Mouse (Mus musculus): ENCODE measurements around the gene Gm38392.

Gene Gm38392

DNA sequence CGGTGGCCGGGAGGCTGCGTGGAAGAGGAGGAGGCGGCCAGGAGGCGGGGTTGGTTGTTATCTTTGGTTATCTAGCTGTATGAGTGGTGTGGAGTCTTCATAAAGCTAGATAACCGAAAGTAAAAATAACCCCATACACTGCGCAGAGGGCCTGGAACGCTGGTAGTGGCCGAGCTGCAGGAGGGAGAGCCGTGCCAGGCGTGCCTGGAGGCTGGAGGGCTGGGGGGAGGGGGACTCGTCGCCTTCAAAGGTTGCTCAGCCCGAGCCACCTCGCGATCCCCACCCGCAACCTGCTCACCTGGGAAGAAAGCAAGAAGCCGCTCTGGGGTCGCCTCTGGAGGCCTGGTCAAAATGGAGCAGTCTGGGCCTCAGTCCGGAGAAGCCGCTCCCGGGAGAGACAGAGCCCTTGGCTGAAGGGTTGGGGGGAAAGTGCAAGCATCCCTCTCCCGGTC is 71.4 kb downstream of the Gm38392 start:
- no peak for DNase-seq (ENCODE audit: low read depth, low spot score)

DNA sequence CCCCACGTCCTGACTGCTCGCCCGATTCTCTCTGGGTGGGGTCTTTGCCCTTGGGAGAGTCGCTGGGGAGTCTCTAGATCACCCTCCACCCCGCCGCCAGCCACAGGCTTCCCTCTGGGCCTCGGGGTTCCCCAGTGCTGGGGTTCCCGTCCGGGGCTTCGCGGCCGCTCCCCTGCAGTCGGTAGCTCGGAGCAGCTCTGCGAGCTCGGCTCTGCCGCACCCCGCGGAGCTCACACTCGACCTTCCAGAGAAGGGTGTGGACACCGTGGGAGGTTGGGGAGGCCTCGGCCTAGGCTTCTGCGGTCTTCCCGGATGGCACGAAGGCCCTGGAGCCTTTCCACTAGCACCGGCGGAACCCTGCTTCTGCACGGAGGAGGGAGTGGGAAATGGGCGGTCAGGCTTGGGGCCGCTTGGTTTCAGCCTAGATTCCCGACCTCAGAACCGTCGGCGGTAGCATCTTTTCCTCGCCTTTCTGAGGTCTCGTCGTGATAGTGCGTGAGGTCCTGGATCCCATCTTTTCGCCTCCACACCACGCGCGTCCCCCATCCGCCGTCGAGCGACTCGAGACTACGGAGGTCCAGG is 71.9 kb downstream of the Gm38392 start:
- no peak for DNase-seq (ENCODE audit: low read depth, low spot score)

DNA sequence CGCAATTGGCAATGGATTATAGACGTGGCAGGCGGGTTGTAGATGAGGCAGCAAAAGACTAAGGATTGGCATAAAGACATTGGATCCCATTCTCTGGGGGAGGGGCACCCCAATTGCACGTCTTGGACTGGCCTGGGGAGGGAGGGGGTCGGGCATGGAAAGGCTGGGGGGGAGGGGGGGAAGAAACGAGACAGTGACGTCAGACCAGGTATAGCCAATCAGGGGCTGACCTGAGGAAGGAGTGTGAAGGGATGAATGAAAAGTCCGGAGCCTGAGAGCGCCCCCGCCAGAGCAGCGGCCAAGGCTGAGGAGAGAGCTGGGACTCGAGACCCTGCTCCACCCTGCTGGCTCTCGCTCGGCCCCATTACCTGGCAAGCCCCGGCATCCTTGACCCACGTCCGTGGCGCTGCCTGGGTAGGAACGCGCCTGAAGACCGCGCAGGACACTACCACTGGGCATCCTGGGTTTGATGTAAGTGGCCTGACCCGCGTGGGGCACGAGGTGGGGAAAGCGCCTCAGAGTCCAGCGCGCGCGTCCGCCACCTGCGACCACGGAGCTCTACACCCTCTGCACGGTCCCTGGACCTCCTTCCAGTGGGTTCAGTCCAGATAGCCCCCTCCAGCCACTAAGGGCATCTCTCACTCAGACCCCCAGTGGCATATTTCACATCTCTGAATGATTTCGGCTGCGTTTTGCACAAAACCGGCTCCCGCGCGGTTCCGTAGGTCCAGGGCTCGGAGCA is 72.6 kb downstream of the Gm38392 start:
- DNase-seq (ENCODE audit: low read depth, low spot score), result no peak

DNA sequence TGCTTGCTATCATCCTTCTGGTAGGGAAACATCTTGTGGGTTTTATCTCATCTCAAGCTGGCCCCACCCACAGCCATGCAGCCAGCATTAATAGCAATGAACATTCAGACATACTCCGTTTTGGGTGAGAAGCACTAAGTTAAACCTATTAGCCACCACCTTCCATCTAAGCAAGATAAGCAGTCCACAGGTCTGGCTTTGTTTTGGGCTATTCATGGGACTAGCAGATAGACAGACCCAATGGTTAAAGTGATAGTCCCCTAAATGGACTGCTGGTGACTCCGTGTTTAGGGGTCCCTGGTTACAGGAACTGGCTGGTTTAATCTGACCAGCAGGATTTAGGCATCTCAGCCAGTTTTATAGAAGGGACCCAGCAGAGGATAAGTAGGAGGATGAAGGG is 74.0 kb downstream of the Gm38392 start:
- DNase-seq (ENCODE audit: low read depth, low spot score), result no peak

DNA sequence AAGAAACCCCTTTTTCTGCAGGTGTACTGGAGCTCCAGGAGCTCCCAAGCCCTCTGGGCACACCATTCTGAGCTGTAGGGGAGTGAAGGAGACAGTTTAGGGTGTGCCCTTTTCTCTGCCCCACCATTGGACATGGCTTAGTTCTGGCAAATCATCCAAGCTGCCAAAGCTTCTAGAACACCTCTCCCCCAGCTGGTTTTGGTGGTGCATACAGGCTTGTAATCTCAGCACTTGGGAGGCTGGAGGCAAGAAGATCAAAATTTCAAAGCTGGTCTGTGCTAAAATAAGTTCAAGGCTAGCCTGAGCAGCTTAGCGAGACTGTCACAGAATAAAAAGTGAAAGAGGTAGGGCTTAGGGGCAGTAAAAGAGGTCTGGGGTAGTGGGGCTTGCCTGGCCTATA is 74.7 kb downstream of the Gm38392 start:
- no peak for DNase-seq (ENCODE audit: low read depth, low spot score)

DNA sequence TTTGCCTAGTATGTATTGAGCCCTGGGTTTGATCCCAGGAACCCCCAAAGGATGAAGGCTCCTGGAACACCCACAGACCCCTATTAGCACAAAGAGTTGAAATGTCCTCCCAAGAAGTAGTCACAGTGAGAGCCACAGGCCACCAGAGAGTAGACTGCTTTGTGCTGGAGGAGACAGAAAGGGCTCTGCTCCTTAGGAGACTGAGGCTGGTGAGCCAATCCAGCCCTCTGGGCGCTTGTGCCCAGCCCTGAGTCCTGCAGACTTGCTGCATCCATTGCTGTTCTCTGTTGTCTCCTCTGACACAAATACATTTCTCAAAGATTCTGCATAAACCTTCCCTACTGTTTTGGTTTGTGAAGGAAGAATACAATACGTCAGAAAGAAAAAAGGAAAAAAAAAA is 76.1 kb downstream of the Gm38392 start:
- DNase-seq (ENCODE audit: low read depth, low spot score), result no peak

DNA sequence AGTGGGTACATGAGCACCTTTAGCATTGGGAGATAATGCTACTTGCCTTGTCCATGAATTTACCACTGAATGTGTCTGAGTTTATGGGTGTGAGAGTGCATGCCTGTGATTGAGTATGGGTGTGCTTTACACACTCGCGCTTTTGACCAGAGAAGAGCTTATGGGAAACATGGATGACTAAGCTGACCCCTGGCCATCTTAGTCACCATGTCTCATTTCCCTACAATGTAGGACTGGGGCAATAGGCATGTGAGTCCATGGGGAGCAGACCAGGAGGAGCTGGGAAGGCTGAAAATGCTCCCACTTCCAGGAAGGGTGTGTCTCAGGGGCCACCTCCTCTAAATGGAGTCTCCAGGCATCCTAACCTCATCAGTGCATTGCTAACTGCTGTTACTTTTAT is 76.9 kb downstream of the Gm38392 start:
- DNase-seq (ENCODE audit: low read depth, low spot score), result no peak

DNA sequence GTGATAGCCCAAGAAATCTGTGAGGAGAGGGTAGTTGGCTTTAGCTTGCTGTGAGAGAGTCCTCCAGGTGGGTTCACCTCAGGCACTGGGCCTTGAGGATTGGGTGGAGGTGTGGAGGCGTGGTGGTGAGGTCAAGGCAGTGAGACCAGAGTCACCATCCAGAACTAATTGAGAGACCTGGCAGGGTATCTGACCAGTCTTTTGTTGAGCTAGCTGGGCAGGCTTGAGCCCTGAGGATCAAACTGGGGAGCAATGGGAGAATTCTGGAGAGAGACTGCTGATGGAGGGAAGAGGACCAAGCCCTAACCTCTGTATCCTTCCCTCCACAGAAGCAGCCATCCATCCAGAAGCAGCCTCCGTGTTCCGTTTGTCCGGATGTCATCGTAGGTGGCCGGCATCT is 77.7 kb downstream of the Gm38392 start:
- DNase-seq (ENCODE audit: low read depth, low spot score), result no peak

DNA sequence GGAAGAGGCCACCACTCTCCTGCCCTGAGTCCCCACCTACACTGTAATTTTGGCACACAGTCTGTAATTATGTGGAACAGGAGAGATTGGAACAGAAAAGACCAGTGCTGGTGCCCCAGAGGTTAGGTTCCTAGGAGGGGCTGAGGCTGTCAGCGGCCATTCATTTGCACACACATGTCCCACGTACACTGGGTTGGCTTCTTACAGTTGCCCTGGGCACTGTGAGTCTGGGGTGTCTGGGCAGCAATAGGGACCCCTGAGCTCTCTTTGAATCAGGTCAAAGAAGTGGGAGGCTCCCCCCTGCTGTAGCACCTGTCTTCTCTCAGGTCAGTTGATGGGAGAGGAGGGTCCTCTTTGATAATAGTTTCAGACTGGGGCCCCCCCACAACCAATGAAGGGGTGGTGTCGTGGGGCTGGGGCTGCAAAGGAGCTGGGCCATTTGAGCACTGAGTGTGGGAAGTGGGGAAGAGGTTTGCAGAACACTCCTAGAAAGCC is 78.7 kb downstream of the Gm38392 start:
- no peak for DNase-seq (ENCODE audit: low read depth, low spot score)

DNA sequence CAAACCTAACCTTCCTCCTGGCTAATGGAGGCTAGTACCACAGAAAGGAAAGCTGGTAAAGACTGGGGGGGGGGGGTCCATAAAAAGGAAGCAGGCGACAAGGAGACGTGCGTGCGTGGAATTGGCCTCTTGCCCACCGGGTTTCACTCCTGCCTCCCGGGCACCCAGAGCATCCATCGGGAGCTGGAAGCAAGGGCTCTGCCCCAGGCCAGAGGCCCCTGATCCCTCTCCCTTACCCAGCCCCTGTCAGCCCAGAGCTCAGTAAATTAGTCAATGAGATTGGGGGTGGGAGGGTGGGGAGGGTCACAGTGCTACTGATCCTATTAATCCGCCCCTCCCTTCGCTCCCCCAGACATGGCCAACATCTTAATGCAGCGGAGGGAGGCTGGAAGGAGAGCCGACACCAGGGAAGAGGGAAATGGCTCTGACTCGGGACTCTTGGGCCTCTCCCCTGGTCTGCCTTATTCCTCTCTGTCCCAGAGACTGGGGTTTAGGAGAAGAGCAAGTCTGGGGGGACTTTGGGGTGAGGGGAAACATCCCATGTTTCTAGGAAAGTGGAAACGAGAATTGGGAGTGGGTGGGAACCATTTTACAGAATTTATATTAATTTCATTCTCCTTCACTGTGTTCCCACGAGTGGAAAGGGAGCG is 79.4 kb downstream of the Gm38392 start:
- DNase-seq (ENCODE audit: low read depth, low spot score), result no peak

DNA sequence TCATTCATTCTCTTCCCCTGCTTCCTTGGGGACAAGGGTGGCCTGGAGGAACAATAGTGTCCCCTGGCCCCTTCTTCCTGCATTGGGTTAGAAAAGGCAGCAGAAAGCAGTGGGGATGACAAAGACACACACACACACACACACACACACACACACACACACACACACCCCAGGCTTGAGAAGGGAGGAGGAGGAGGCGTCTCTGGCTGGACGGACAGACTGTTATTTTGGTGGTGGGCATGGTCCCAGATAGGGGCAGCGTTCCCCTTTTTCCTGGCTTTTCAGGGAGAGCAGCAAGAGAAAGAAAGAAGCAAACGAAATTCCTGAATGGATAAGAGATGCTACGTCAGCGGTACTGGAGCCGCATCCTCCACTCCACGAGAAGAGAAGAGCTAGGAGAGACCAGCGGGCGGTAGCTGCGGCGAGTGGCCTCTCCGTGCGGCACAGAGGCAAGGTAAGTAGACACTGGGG is 80.1 kb downstream of the Gm38392 start:
- DNase-seq (ENCODE audit: low read depth, low spot score), result no peak

DNA sequence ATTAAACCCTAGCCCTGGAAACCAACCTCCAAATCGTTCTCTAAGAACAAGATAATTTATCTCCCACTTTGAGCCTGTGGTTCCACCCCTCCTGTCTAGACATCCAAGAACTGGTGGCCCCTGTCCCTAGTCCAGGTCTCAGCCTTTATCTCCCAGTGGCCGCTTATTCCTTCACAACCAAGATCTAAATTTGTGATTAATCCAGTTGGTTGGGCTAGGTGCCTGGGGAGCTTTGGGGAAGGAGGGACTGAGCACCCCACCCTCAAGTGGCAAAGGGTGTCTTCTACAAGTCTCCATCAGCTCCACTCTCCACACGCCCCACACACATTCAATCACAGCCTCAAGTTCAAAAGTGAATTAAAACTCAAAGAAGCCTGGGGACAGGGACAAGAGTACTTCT is 80.5 kb downstream of the Gm38392 start:
- no peak for DNase-seq (ENCODE audit: low read depth, low spot score)

DNA sequence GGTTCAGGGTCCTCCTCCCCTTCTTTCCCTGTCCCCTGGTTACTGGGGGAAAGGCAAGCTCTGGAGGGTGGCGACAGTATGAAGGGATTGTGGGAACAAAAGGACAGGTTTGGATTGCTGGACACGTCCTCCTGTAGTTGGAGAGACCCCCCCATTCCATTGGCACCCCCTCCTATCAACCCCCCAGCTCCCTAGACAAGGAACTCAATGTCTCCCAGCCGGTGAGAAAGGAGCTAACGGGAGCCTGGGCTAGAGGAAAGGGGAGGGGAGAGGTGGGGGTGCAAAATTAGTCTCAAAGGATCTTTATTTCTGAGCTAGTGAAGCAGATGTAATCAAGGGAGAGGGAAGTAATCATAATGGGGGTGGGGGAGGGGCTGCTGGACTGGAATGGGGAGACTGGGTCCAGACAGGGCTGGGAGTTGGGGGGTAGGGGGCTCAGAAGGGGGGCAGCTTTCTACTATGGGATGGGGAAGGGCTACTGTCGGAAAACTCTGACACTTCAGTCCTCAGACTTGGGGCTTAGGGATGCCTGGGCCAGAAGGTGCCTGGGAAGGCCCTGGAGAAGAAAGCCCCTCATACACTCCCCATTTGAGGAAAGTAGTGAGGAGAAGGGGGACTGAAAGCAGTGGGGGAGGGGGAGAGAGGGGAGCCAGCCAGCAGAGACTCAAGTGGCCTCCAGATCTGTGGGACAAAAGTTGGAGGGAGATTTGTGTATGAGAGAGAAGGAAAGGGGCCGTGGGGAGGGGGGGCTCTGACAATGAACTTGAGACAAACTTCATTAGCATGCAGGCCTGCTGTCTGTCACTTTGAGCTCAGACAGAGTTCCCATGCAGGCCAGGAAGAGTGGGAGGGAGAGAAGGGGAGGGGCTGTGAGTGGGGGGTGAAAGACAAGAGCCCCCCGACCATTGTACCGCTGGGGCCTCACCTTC is 81.2 kb downstream of the Gm38392 start:
- DNase-seq (ENCODE audit: low read depth, low spot score), result no peak

DNA sequence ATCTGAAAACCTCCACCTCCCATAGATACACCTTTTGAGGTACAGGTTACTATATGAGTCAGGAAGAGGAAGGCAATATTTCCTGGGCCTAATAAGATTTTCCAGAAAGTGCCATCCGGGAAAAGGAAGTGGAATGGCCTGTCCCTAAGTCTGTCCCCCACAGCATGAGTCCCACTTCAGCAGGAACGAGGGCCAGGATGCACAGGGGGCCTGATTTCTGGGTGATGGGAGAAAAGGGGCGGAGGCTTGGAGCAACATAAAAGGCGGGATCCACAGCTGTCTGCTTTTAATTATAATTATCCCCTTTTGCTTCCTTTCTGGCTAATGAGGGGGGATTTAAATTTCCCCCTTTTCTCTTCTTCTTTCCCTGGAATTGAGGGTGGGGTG is 81.8 kb downstream of the Gm38392 start:
- no peak for DNase-seq (ENCODE audit: low read depth, low spot score)

DNA sequence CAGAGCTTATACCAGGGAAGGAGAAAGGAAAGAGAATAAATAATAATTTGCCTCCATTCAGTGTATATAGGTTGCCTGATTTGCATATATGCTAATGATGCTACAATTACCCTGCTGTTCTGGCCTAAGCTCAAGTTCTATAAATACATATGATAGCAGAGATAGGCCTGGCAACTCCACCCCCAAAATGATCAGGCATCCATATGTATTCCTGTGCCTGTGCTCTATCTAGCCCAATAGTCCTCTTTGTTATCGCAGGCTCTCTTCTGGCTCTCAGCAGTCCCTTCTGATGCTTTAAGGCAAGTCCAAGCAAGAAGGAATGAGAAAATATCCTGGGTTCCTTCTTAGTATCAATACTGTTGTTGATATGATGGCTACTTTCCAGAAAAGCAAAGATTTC is 82.3 kb downstream of the Gm38392 start:
- DNase-seq (ENCODE audit: low read depth, low spot score), result no peak

DNA sequence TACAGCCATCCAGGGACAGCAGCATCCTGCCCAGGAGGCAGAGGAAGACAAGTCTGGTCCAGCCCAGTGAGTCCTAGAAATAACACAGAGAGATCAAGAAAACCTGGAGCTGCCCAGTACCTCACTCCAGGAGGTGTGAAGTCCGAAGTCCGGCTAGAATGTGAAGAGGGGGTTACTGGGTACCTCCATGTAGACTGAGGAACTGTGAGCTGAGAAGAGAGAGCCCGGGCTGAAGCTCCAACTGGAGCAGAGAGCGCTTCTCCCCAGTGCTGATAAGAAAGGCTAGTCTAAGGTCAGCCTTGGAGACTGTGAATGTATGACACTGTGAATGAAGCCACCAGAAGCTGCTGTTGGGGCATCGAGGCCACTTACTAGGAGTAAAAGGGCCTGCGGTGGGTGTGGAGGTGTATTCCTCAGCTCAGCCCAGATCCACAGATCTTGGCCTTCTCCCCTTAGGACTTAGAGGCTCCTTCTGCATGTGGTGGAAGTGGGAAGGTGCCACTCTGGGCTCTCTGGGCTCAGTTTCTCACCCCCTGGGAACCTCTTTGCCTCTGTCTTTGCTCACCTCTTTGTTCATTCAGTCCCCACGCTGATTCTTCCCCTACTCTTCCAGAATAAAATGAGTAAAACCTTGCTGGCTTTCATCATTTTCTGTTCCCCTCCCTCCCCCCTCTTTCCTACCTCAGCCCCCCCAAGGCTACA is 82.9 kb downstream of the Gm38392 start:
- DNase-seq (ENCODE audit: low read depth, low spot score), result no peak

DNA sequence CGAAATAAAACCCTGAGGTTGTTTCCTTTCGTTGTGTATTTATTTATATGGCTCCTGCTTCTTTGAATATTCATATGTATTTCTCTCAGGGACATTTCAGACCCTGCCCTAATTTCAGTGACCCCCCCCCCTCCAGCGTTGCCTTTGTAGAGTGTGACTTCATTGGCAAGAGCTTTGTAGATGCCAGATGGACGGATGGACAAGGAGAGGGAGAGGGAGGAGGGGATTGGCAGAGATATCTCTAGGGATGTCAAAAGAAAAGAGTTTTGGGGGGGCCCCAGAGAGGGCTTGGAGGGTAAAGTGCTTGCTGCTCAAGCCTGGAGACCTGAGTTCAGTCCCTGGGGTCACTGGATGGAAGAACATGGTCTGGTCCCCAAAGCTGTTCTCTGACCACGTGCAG is 83.6 kb downstream of the Gm38392 start:
- DNase-seq (ENCODE audit: low read depth, low spot score), result no peak

DNA sequence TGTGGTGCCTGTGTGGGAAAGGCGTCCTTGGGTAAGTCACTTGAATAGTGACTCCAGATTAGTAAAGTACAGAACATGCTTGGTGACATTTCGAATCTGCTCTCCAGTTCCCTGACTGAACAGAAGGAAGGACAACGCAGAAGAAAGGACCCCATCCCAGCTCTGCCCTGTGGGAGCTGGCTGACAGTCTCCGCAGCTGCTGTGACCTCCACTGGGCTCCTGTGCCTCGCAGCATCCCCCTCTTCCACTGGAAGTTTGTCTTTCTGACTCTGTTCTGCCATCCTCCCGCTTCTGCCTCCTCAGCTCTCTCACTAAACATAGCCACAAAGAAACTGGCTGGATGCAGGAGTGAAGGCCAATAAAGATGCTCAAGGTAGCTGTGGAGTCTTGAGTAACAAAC is 84.0 kb downstream of the Gm38392 start:
- DNase-seq (ENCODE audit: low read depth, low spot score), result no peak

DNA sequence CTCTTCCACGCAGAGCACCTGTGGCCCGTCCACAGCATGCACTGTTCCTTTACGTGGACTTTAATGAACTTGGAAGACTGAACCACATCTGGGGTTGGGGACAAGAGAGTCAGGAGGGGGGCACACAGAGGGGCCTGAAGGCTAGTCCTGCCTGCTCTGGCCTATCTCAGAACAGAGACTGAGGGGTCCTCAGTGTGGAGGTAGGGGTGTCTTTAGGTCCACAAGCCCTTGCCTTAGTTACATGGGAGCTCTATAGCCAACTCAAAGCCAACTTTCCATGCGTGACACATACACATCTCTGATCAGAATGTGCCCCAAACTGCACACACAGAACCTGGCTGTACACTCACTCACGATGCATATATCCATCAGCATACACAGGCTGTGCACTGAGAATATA is 85.4 kb downstream of the Gm38392 start:
- no peak for DNase-seq (ENCODE audit: low read depth, low spot score)

DNA sequence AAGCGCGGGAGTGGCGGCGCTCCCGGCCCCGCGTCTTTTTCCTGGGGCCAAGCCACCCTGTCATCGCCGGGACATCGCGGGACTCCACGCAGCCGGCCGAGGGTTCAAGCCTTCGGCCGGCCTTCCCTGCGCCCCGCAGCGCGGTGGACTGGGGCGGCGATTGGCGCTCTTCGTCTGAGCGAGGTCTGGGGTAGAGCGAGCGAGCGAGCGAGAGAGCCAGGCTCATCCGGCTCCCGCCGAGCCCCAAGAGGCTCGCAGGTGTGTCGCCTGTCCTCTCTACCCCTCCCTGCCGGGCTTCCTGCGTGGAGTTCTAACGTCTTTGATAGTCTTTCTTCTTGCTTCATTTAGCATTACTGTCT is 86.1 kb downstream of the Gm38392 start:
- DNase-seq (ENCODE audit: low read depth, low spot score), result no peak

Measured in retina, adult 2 months (tissue).